ENCODE assay signal across 13 mouse cellular contexts in genomic region chr7:133758716-133759115, GRCm38 (mm10). TPM values are rescaled to one million over a fixed set of nuclear protein-coding genes. Genes with fewer than 3 reads are reported as not detected.
DNase-seq lines count a peak whose midpoint lies in the region; ATAC-seq and TF ChIP-seq lines count a peak whose summit lies in the region.
"Had no signal": no experiment of that assay in that cellular context is flagged by ENCODE, and none has a peak within 500 bp of the region (broad histone marks: within the 10 kb centered on the region; RNA-seq: fewer than 3 reads in every experiment).

No protein-coding gene starts in this region.

- peaks cover 3% of the 10 kb centered on the region for H3K4me1 ChIP-seq in hindbrain, embryonic 11.5 days (replicated peaks; ENCODE audit: control insufficient read depth, insufficient read depth, low read length)
- peaks cover 18% of the 10 kb centered on the region for H3K4me1 ChIP-seq in hindbrain, embryonic 12.5 days
- peaks cover 21% of the 10 kb centered on the region for H3K4me1 ChIP-seq in hindbrain, embryonic 13.5 days (replicated peaks)
- no peaks in the 10 kb centered on the region for H3K4me1 ChIP-seq in stomach, postnatal 0 days (replicated peaks; ENCODE audit: control insufficient read depth, insufficient read depth)

- H3K36me3 ChIP-seq in hindbrain, embryonic 11.5 days (ENCODE audit: control insufficient read depth, insufficient read depth, low read length) = no peaks in the 10 kb centered on the region
- H3K36me3 ChIP-seq in hindbrain, embryonic 12.5 days = no peaks in the 10 kb centered on the region
- H3K36me3 ChIP-seq in hindbrain, embryonic 13.5 days = 0 out of 2 replicates have a peak, but pooled peaks cover 4% of the 10 kb centered on the region
- H3K36me3 ChIP-seq in stomach, postnatal 0 days (ENCODE audit: control insufficient read depth, insufficient read depth, low read length) = no peaks in the 10 kb centered on the region
- H3K36me3 ChIP-seq: hindbrain, embryonic 15.5 days had no signal

- no peak for ATAC-seq in hindbrain, embryonic 11.5 days (ENCODE audit: low FRiP score)
- ATAC-seq in hindbrain, embryonic 12.5 days (ENCODE audit: low FRiP score) = no peak
- ATAC-seq in hindbrain, embryonic 13.5 days (ENCODE audit: low FRiP score) = no peak
- ATAC-seq in stomach, postnatal 0 days (ENCODE audit: low FRiP score, low TSS enrichment) = no peak

- no peak for TF ChIP-seq EP300 in stomach, postnatal 0 days (optimal IDR thresholded peaks at IDR 0.05)

- H3K9ac ChIP-seq in hindbrain, embryonic 11.5 days (ENCODE audit: low read depth, low read length) = no peak overlapping the region
- no peak overlapping the region for H3K9ac ChIP-seq in hindbrain, embryonic 12.5 days
- H3K9ac ChIP-seq in hindbrain, embryonic 13.5 days = no peak overlapping the region
- no peak overlapping the region for H3K9ac ChIP-seq in stomach, postnatal 0 days (ENCODE audit: low read length)
- H3K9ac ChIP-seq: hindbrain, embryonic 15.5 days; lung, embryonic 14.5 days had no signal

- no peaks in the 10 kb centered on the region for H3K27me3 ChIP-seq in hindbrain, embryonic 11.5 days (ENCODE audit: control insufficient read depth, insufficient read depth, low read length)
- H3K27me3 ChIP-seq in hindbrain, embryonic 12.5 days = no peaks in the 10 kb centered on the region
- no peaks in the 10 kb centered on the region for H3K27me3 ChIP-seq in hindbrain, embryonic 13.5 days
- H3K27me3 ChIP-seq in stomach, postnatal 0 days (ENCODE audit: control insufficient read depth, insufficient read depth, low read length) = no peaks in the 10 kb centered on the region
- H3K27me3 ChIP-seq: hindbrain, embryonic 15.5 days had no signal

- DNase-seq in hindbrain, embryonic 11.5 days (ENCODE audit: low spot score) = no peak
- peak; percentile 40 for DNase-seq in retina, postnatal 1 day
- no peak for DNase-seq in retina, embryonic 14.5 days (ENCODE audit: low spot score)
- no peak for DNase-seq in stomach, postnatal 0 days (ENCODE audit: low spot score)
- DNase-seq in gastrocnemius, adult 18-20 months (ENCODE audit: low spot score) = no peak
- DNase-seq in adrenal gland, postnatal 36 days = no peak
- DNase-seq: kidney, postnatal 4 days; lung, embryonic 14.5 days; right cerebral cortex, adult 18-20 months had no signal

- no peak overlapping the region for H3K4me2 ChIP-seq in hindbrain, embryonic 11.5 days (replicated peaks; ENCODE audit: low read depth, low read length)
- no peak overlapping the region for H3K4me2 ChIP-seq in hindbrain, embryonic 12.5 days (replicated peaks)
- peak overlapping the region; percentile 50; the same call in 1 of the 2 replicates for H3K4me2 ChIP-seq in hindbrain, embryonic 13.5 days
- H3K4me2 ChIP-seq in stomach, postnatal 0 days (replicated peaks; ENCODE audit: low read depth) = no peak overlapping the region

- no peaks in the 10 kb centered on the region for H3K9me3 ChIP-seq in hindbrain, embryonic 11.5 days (ENCODE audit: control insufficient read depth, low read length)
- no peaks in the 10 kb centered on the region for H3K9me3 ChIP-seq in hindbrain, embryonic 12.5 days (replicated peaks)
- H3K9me3 ChIP-seq in hindbrain, embryonic 13.5 days = no peaks in the 10 kb centered on the region
- H3K9me3 ChIP-seq in stomach, postnatal 0 days (ENCODE audit: control insufficient read depth, low read length) = no peaks in the 10 kb centered on the region
- H3K9me3 ChIP-seq: G1E; hindbrain, embryonic 15.5 days had no signal

- 0 out of 2 replicates have a peak, but pooled peaks have one; percentile 7 for TF ChIP-seq CTCF in stomach, postnatal 0 days (IDR thresholded peaks at IDR 0.05; ENCODE audit: low read depth)

- H3K27ac ChIP-seq in hindbrain, embryonic 11.5 days (ENCODE audit: low read depth, low read length) = 0 out of 2 replicates have a peak overlapping the region, but pooled peaks have one; percentile 17
- H3K27ac ChIP-seq in hindbrain, embryonic 12.5 days = no peak overlapping the region
- no peak overlapping the region for H3K27ac ChIP-seq in hindbrain, embryonic 13.5 days
- no peak overlapping the region for H3K27ac ChIP-seq in stomach, postnatal 0 days (replicated peaks)

- 88% methylated on average over 5 of the region's 5 CpGs for WGBS in hindbrain, embryonic 11.5 days
- 92% methylated on average over 5 of the region's 5 CpGs for WGBS in hindbrain, embryonic 12.5 days
- WGBS in hindbrain, embryonic 13.5 days = 95% methylated on average over 5 of the region's 5 CpGs
- WGBS in stomach, postnatal 0 days = 88% methylated on average over 5 of the region's 5 CpGs

- H3K4me3 ChIP-seq in hindbrain, embryonic 11.5 days (ENCODE audit: low read depth, low read length) = no peak overlapping the region
- H3K4me3 ChIP-seq in hindbrain, embryonic 12.5 days = no peak overlapping the region
- no peak overlapping the region for H3K4me3 ChIP-seq in hindbrain, embryonic 13.5 days
- H3K4me3 ChIP-seq in stomach, postnatal 0 days (ENCODE audit: low read depth, low read length) = no peak overlapping the region

RNA-seq across cellular contexts. Expression of gene Fank1, which starts 17.9 kb away (rescaled TPM):
- 2.2 and 2.9 TPM in 2 replicates for polyA plus RNA-seq in hindbrain, embryonic 11.5 days (2014; fragmentation: Nextera tagmentation; extraction: Ambion mirVana)
- polyA plus RNA-seq in hindbrain, embryonic 12.5 days (2016; fragmentation: Nextera tagmentation; extraction: Ambion mirVana) = 2.4 and 3.2 TPM in 2 replicates
- 2.9 and 3.3 TPM in 2 replicates for polyA plus RNA-seq in hindbrain, embryonic 13.5 days (2015; fragmentation: Nextera tagmentation; extraction: Ambion mirVana)
- 0.34 and 0.50 TPM in 2 replicates for polyA plus RNA-seq in stomach, postnatal 0 days (2015; fragmentation: Nextera tagmentation; extraction: Ambion mirVana)
- total RNA-seq in gastrocnemius, adult 18-20 months (2021) = not detected
- total RNA-seq in adrenal gland, postnatal 36 days (2021) = under 1 TPM in 1 of 2 experiments, not detected in 1; 0.50 TPM
- total RNA-seq: G1E had no signal
- polyA plus RNA-seq: G1E had no signal

RNA-seq across cellular contexts. Expression of gene Dhx32, which starts 23.8 kb away (rescaled TPM):
- polyA plus RNA-seq in hindbrain, embryonic 11.5 days (2014; fragmentation: Nextera tagmentation; extraction: Ambion mirVana) = 43.7 and 48.8 TPM in 2 replicates
- polyA plus RNA-seq in hindbrain, embryonic 12.5 days (2016; fragmentation: Nextera tagmentation; extraction: Ambion mirVana) = 33.0 and 34.5 TPM in 2 replicates
- 31.9 and 33.3 TPM in 2 replicates for polyA plus RNA-seq in hindbrain, embryonic 13.5 days (2015; fragmentation: Nextera tagmentation; extraction: Ambion mirVana)
- 57.6 and 59.8 TPM in 2 replicates for polyA plus RNA-seq in stomach, postnatal 0 days (2015; fragmentation: Nextera tagmentation; extraction: Ambion mirVana)
- 10 to 100 TPM; 47.0 to 61.8 TPM for total RNA-seq in gastrocnemius, adult 18-20 months (2021)
- 10 to 100 TPM; 57.7 to 62.5 TPM for total RNA-seq in adrenal gland, postnatal 36 days (2021)

RNA-seq across cellular contexts. Expression of gene Uros, which starts 48.8 kb away (rescaled TPM):
- polyA plus RNA-seq in hindbrain, embryonic 11.5 days (2014; fragmentation: Nextera tagmentation; extraction: Ambion mirVana) = 39.5 and 42.8 TPM in 2 replicates
- polyA plus RNA-seq in hindbrain, embryonic 12.5 days (2016; fragmentation: Nextera tagmentation; extraction: Ambion mirVana) = 37.4 and 45.1 TPM in 2 replicates
- 55.6 and 56.8 TPM in 2 replicates for polyA plus RNA-seq in hindbrain, embryonic 13.5 days (2015; fragmentation: Nextera tagmentation; extraction: Ambion mirVana)
- 13.3 and 13.9 TPM in 2 replicates for polyA plus RNA-seq in stomach, postnatal 0 days (2015; fragmentation: Nextera tagmentation; extraction: Ambion mirVana)
- 10 to 100 TPM; 12.4 to 14.4 TPM for total RNA-seq in gastrocnemius, adult 18-20 months (2021)
- 10 to 100 TPM; 13.3 to 16.1 TPM for total RNA-seq in adrenal gland, postnatal 36 days (2021)

RNA-seq across cellular contexts. Expression of gene Bccip, which starts 49.6 kb away (rescaled TPM):
- polyA plus RNA-seq in hindbrain, embryonic 11.5 days (2014; fragmentation: Nextera tagmentation; extraction: Ambion mirVana) = 160 TPM in 2 replicates
- 136 and 143 TPM in 2 replicates for polyA plus RNA-seq in hindbrain, embryonic 12.5 days (2016; fragmentation: Nextera tagmentation; extraction: Ambion mirVana)
- 104 and 107 TPM in 2 replicates for polyA plus RNA-seq in hindbrain, embryonic 13.5 days (2015; fragmentation: Nextera tagmentation; extraction: Ambion mirVana)
- polyA plus RNA-seq in stomach, postnatal 0 days (2015; fragmentation: Nextera tagmentation; extraction: Ambion mirVana) = 100 and 105 TPM in 2 replicates
- total RNA-seq in gastrocnemius, adult 18-20 months (2021) = 10 to 100 TPM; 81.4 to 84.1 TPM
- total RNA-seq in adrenal gland, postnatal 36 days (2021) = 10 to 100 TPM; 61.7 to 64.2 TPM
